Mouse (Mus musculus): ENCODE results near the gene Tcf7l2.

DNA sequence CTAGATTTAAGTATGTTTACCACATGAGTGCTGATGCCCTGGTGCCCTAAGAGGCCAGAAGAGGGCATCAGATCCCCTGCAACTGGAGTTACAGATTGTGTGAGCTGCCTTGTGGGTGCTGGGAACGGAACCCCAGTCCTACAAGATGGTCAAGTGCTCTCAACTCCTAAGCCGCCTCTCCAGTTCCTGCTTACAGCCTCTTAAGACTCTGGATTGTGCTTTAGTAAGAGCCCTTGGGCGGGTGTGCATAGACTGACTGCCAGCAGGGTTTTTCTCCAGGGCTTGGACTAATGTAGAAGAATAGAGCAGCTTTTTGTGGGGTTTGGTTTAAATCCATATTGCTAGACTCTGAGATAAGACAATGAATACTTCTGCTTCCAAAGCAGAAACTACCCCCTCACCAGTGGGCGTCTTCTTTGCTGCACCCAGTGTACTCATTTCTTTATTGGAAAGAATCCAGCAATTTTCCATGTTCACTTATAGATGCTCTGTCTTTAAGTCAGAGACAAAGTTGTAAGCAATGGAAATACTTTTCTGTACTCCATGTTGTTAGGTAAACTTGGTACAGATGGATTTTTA is 92.3 kb downstream of the Tcf7l2 start:
- TF ChIP-seq POLR2A (IDR thresholded peaks at IDR 0.05; ENCODE audit: low read depth, low read length) (no peak), CTCF (IDR thresholded peaks at IDR 0.05; ENCODE audit: extremely low read depth, insufficient read length, insufficient replicate concordance, low read depth, low read length) (no peak)
